Mouse (Mus musculus) layer of hippocampus, adult 11-12 months (tissue): ENCODE measurements around the gene Galnt13.
"Not testable (repeated sequence)": the region's sequence is repeated elsewhere in the genome, so short reads cannot be mapped to it uniquely, and the experiment has no call there.

Source experiments
- DNase-seq: peaks from one replicate; pipeline ENCODE4 v3.0.0; 2022; ENCODE audit warnings: low spot score

Galnt13 gene

DNA sequence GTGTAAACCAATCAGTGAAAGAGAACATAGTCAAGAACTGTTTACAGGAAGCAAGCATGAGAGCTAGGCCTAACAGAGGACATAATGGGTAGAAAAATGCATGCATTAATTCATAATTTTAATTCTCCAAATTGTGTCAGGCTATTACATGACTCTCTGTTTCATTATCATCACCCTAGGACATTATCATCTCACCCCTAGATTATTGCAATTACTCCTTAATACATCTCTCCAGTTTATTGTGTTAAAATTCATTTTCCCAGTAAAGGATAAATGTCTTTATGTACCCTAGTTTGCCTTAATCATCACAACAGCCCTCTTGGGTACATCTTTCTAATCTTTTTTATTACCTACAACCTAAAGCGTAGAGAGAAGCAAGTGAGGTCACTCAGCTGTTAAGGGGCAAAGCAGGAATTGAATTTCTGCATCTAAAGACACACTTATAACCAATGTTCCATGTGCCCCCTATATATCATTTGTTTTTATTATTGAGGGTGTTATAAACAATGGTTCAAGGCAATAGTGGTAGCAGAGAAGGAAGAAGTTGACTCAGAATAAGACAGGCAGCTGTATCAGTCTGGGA, 479.1 kb downstream of the Galnt13 start:
- DNase-seq: no peak

DNA sequence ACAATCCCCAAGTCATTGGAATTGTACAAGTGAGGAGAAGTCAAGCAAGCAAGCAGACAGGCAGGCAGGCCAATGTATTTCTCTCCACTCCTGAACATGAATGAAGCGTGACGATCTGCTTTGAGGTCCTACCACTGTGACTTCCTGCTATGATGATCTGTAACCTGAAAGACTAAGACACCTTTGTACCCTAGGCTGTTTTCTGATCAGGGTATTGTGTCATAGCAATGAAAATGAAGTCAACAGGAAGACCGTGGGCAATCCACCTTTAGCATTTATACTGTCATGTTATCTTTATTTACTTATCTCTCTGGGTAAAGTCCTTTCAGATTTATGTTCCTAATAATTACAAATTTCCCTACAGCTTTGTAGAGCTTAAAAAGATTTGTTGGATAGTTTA, 500.3 kb downstream of the Galnt13 start:
- DNase-seq: no peak

DNA sequence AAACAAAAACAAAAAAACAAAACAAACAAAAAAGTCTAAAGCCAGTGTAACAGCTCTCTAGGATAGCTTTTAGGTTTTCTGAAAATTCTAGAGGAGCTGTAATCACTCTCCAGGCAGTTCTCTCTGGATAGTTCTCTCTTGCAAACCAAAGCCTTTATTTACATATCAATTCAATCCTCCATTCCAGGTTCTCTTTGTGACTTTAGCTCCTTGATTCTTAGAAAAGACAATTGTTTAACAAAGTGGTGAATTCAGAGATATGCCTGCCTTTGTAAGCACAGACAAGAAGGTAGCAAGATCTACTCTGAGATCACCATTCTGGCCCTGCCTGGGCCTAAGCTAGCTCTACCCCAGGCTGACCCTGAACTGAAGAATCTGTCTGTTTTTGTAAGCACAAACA, 501.2 kb downstream of the Galnt13 start:
- no peak for DNase-seq

DNA sequence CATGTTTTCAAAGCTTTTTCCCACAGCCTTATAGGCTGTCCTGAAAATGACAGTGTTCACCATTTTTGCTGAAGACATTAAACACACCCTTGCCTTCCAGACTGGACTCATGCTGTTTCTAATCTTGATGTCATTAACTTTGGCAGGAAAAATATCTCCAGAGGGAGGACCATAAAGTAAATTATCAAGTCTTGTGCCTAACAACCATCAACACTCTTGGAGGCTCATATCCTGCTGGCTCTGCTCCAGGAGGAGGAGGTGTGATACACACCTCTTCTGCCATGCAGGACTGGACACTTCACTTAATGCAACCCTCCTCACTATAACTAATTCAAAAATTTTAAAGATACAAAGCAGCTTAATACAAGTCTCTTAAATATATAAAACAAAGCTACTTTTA, 502.0 kb downstream of the Galnt13 start:
- no peak for DNase-seq

DNA sequence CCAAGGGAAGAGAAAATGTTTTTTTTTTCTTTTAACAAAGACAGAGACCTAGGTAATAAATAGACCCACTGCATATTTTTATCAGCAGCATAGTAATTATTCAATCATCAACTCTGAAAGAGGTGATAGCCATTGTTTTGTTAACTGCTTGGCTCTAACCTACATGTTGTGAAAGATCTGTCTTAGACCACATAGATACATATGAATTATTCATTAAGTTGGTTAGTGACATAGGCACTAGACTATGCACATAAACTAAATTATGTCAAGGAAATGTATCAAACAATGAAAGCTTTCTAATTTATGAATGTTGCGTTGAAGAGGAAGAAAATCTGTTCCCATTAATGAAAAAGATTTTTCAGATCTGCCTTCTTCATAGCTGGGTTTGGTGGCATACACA, 507.3 kb downstream of the Galnt13 start:
- no peak for DNase-seq

DNA sequence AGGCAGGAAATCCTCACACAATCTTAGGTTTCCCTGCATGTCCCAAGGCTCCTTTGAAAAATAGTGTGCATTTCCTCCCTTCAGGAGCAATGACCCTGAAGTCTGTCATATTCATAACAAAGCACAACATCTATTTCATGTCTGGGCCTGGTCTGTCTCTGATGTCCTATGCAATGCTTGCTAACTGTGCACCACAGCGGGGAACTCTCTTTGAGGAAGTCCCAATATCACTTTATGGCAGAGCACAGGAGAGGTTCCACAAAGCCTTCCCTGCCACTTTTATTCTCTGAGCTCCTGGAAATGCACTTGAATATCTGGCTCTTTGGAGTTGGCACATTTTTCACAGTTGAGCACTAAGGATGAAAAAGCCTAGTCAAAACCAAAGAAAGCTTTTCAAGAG, 547.7 kb downstream of the Galnt13 start:
- no peak for DNase-seq

DNA sequence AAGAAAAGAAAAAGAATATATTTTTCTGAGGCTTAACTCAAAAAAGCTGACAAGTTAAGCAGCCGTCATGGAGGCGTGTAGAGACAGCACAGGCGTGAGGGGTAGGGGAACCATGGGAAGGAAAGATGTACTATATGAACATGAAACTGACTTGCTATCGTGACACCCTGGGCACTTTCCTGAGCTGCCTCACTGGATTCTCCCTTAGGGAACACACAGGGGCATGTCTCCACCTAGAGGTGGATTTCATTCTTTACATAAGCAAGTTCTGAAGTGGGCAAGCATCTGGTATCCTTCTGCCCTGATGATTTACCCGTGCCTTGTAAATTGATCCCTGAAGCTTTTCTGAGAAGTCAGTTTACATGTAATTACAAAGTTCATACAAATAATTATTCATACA, 586.4 kb downstream of the Galnt13 start:
- not testable (repeated sequence) for DNase-seq

DNA sequence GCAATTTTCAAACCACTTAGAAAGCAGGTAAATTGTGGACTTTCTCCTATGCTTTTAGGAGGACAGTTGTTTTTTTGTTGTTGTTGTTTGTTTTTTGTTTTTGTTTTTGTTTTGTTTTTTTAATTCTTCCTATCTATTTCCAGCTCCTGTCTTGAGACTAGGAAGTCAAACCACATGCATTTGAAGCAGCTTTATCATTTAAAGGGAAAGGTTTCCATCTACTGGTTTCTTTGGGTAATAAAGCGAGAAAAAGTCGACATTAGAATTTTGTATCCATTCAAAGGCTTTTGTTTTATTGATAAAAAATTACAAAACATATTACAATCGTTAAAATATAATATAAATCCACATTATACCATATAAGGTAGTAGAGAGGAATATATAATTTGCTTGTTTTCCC, 598.5 kb downstream of the Galnt13 start:
- DNase-seq: no peak

DNA sequence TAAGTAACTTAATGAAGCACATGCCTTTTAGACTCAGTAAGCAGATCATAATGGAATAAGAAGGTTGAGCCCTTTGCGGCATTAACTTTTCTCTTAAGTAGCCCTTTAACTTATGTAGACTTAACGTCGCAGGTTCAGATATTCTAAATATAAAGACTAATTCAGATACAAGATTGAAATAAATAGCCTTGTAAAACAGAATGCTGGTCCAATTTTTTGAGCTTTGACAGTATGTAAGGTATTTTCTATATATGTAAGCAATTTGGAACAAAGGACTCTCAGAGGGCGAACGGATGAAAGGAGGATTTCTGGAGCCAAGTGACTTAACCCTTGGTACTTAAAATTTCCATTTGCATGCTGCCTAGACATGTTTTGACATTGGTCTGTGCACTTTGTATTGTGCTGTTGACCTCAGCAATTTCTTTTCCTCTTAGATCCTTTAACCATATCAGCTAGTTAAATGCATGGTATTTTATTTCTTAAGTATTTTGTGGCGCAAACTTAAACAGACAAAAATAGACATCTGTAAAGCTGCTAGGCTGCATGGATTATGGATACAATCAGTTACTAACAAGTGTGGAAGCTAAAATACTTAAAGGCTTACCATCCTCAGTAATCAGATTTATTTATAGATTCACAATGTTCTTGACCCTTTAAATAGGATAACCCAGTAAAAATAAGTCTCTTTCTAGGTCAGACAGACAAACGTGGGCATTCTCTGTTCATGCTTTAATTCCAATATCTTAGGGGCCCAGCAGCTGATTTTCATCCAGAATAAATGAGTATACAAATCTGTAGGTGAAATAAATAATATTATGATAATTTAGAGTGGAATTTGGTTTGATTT, 629.6 kb downstream of the Galnt13 start:
- DNase-seq: no peak

DNA sequence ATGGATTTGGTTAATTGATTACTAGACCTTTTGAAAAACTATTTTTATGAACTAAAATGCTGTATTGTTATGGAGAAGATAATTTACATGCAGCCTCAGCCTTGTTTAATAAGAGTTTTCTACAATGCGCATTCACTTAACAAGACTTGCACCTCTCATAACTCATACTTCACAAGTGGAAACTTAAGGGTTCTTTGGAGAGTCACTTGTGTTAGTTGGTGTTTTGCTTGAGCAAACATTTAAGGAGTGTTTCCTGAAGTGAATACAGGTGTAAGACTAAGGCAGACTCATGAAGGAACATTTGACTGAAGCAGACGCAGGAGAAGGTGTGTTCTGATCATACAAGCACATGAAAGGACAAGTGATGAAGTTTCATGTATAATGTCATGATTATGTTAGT, 649.5 kb downstream of the Galnt13 start:
- DNase-seq: no peak

DNA sequence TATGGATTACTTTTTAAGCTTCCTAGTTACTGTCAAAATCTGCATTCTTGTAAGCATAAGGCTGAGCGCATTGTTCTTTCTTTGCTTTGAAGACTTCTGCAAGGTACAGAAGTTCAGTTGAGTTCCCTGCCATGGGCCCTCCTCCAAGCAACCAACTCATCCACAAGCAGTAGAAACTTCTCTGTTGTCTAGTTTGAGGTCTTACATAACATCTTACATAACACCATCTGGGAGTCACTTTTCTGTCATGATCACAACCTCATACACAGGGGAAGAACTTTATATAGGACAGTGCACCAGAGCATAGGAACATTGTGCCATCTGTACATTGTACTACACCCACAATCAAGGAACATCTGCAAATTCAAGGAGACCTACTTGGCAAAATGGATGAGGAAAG, 651.9 kb downstream of the Galnt13 start:
- DNase-seq: no peak

DNA sequence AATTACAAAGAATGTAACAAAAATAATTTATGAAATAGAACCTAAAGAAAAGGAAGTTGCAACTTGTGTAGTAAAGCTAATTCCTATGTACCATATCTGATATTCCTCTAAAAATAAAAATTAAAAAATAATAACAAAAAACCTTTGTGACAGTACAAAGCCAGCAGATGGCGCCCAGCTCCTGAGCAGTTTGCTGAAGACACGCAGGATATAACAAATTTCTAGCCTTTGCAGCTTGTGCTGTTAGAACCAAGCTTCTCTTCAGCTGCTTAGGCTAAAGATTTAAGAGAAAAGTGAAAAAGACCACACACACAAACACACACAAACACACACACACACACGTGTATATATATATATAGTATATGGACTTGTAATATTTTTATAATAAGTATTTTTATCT, 654.2 kb downstream of the Galnt13 start:
- peak; percentile 44 for DNase-seq

DNA sequence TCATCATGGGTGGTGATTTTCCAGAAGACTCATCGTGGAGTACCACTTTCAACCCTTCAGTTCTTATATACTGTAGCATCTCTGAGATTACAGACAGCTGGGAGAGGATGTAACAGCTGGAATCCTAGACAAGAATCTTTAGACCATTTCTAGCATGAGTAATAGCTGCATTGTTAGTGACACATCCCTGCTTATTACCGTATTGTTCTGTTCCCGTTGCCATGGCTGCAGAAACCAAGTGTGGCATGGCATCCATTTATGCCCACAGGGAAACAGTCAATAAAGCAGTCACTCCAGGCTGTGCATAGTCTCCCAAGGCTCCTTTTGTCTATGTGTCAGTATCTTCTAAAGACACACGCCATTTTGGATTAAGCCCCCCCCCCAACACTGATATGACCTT, 655.4 kb downstream of the Galnt13 start:
- no peak for DNase-seq

DNA sequence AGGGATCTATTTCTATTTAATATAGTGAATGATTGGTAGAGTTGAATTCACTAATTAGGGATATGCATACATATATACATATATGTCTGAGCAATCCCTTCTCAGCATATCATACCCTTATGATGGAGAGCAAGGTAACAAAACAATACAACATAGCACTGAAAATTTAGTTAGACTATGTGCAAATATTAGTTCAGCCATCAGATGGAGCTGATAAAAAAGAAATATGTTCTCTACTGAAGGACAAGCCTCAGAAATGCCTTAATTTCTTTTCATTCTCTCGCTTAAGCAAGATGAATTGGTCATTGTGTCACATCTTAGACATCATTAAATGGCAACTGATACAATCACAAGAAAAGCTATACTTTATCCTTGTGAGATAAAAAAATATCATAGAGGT, 663.0 kb downstream of the Galnt13 start:
- no peak for DNase-seq

DNA sequence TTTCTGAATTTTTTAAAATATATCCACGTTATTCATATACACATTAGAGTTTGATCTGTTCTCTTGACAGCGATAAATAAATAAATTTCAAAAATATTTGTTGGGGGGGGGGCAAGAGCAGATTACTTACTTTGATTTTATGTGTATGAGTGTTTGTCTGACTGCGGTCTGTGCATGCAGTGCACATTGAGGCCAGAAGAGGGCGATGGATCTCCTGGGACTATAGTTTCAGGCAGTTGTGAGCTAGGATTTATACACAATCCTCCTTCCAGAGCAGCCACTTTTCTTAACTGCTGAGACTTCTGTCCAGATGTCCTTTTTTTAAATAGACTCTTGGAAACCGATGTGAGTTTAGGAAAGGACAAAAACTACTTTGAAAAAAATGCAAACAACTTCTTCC, 665.2 kb downstream of the Galnt13 start:
- DNase-seq: peak; percentile 7

DNA sequence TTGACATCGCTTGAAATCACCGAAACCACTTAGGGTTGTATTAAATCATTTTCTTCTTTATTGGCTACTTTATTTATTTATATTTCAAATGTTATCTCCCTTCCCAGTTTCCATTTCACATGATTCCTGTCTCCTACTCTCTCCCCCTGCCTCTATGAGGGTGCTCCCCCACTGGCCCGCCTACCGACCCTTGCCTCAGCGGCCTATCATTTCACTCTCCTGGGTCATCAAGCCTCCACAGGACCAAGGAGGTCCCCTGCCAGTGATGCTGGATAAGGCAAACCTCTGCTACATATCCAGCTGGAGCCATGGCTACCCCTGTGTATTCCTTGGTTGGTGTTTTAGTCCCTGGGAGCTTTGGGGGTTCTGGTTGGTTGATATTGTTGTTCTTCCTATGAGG, 667.4 kb downstream of the Galnt13 start:
- DNase-seq: no peak

DNA sequence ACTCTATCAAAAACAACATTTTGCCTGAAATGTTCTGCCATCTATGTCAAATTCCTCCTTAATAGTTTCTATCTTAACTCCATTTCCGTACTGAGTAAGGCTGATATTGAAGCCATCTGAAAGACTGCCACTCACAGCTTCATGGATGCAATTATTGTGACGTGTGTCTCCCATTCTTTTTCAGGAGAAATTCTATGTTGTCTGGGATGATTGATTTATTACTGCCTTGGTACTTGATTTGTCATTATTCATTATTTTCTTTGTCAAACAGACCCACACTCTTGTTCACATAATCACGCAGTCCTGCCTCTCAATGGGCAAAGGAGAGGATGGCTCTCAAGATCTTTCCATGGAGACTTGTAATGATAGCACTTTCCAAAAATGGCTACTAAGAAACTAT, 671.7 kb downstream of the Galnt13 start:
- no peak for DNase-seq

DNA sequence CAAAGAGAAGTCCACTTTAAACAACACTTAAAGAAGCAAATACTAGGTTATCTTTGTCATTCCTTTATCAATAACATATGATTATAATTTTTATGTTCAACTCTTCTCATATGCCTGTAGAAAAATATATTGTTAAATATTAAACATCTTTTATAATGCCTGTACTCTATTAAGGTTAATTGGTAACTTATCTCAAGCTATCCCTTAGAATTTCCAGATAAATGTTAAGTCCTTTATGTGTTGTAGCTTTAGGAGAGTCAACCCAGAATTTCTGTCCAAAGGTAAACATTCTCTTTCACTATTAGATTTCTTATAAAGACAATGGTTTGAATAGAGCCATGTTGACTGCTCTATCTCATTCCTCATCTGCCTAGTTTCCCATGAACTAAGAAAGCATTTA, 717.0 kb downstream of the Galnt13 start:
- DNase-seq: no peak

DNA sequence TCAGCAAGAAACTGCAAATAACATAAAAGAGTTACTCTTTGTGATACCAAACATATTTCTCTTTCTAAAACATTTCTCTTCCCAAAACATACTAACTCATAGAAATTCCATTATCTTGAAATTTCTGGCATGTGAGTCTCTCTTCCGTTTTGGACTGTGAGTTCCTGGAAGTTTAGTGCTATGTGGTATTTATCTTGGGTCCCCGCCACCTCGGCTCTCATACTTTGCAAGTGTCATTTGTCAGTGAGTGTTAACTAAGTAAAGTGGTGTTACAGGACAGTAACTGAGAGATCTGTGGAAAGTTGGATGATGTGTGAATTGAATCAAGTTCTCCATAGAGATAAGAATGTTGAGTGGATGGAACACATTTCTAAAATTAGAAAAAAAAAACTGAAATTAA, 728.7 kb downstream of the Galnt13 start:
- no peak for DNase-seq
